ENCODE assay signal across 21 mouse cellular contexts in the genomic region with DNA sequence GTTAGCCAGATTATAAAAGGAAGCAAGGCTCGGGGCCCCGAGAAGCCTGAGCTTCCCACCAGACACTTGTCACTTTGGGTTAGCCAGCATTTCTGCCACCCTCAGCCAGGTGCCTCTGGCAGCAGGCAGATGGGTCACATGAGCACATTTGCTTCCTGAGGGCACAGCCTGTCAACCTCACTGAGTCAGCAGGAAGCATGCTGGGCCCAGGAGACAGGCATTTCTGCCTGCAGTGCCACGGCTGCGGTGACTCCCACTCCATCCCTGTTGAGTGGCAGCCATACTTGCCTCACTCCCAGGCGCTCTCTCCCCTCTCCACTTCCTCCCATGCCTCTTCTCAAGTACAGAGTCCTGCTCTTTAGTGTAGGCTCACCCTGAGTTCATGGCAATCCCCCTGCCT. TPM values are rescaled to one million over a fixed set of nuclear protein-coding genes. Genes with fewer than 3 reads are reported as not detected.
DNase-seq lines count a peak whose midpoint lies in the region; ATAC-seq and TF ChIP-seq lines count a peak whose summit lies in the region.
"Had no signal": no experiment of that assay in that cellular context is flagged by ENCODE, and none has a peak within 500 bp of the region (broad histone marks: within the 10 kb centered on the region; RNA-seq: fewer than 3 reads in every experiment).

No protein-coding gene starts in this region.

- no peak for ATAC-seq in kidney, embryonic 15.5 days (replicated peaks; ENCODE audit: low FRiP score)
- peak; percentile 38 for ATAC-seq in megakaryocyte progenitor cell, adult 5-6 weeks (replicated peaks; ENCODE audit: poor library complexity)
- ATAC-seq: midbrain, embryonic 15.5 days had no signal

- no peak overlapping the region for H3K4me3 ChIP-seq in kidney, adult 2 months (ENCODE audit: insufficient read depth, low read depth, low read length)
- H3K4me3 ChIP-seq in kidney, embryonic 15.5 days (replicated peaks): no peak overlapping the region
- H3K4me3 ChIP-seq in gastrocnemius, adult 2 months: no peak overlapping the region
- H3K4me3 ChIP-seq: embryonic facial prominence, embryonic 10.5 days; forebrain, embryonic 12.5 days; heart, adult 2 months; lung, embryonic 15.5 days; midbrain, embryonic 15.5 days; myocyte; stomach, embryonic 15.5 days had no signal

- WGBS in kidney, adult 2 months: 71% methylated on average over 5 of the region's 5 CpGs
- 74% methylated on average over 5 of the region's 5 CpGs for WGBS in kidney, embryonic 15.5 days

- intact Hi-C loops in gastrocnemius, adult 2 months (cut with DNase I): loop anchor here (5.0 kb wide), 2 partner anchors 623 to 877 kb away; a partner anchor contains a TSS

- peak; percentile 38 to 58 for DNase-seq in cerebellum, postnatal 25 days
- DNase-seq in cerebellum, postnatal 4 days (ENCODE audit: low spot score in 2 of 2): no peak
- DNase-seq in kidney, adult 2 months: peak; percentile 43
- DNase-seq in 416B (ENCODE audit: low read depth): peak; percentile 70
- no peak for DNase-seq in urinary bladder, postnatal 36 days (ENCODE audit: low spot score in 2 of 2)
- DNase-seq in gastrocnemius, adult 2 months: no peak
- DNase-seq: B cell, adult 2 months; gastrocnemius, postnatal 14 days; heart, adult 2 months; heart, postnatal 10 days; kidney, postnatal 10 days had no signal

- no peak overlapping the region for H3K4me2 ChIP-seq in kidney, embryonic 15.5 days
- H3K4me2 ChIP-seq: forebrain, embryonic 12.5 days; lung, embryonic 15.5 days; midbrain, embryonic 15.5 days; stomach, embryonic 15.5 days had no signal

- no peaks in the 10 kb centered on the region for H3K27me3 ChIP-seq in kidney, adult 2 months (replicated peaks; ENCODE audit: control insufficient read depth, insufficient read depth, low read length)
- no peaks in the 10 kb centered on the region for H3K27me3 ChIP-seq in kidney, embryonic 15.5 days
- H3K27me3 ChIP-seq: forebrain, embryonic 12.5 days; lung, embryonic 15.5 days; midbrain, embryonic 15.5 days; stomach, embryonic 15.5 days had no signal

- H3K36me3 ChIP-seq in kidney, adult 2 months (ENCODE audit: control insufficient read depth, insufficient read depth, low read length): no peaks in the 10 kb centered on the region
- peaks cover 75% of the 10 kb centered on the region for H3K36me3 ChIP-seq in kidney, embryonic 15.5 days

- no peaks in the 10 kb centered on the region for H3K9me3 ChIP-seq in kidney, embryonic 15.5 days (replicated peaks)
- H3K9me3 ChIP-seq: embryonic facial prominence, embryonic 10.5 days; forebrain, embryonic 12.5 days; lung, embryonic 15.5 days; midbrain, embryonic 15.5 days; stomach, embryonic 15.5 days had no signal

- no peak for TF ChIP-seq CTCF in kidney, adult 2 months (conservative IDR thresholded peaks at IDR 0.05; ENCODE audit: insufficient read depth, insufficient read length, low read depth, low read length)
- TF ChIP-seq CTCF in gastrocnemius, adult 2 months (IDR thresholded peaks at IDR 0.05): no peak

- no peak overlapping the region for H3K27ac ChIP-seq in kidney, adult 2 months (ENCODE audit: insufficient read depth, low read depth, low read length)
- no peak overlapping the region for H3K27ac ChIP-seq in kidney, embryonic 15.5 days
- H3K27ac ChIP-seq in gastrocnemius, adult 2 months: no peak overlapping the region
- H3K27ac ChIP-seq: embryonic facial prominence, embryonic 10.5 days; forebrain, embryonic 12.5 days; heart, adult 2 months; liver, embryonic 14.5 days; lung, embryonic 15.5 days; macrophage; midbrain, embryonic 15.5 days; stomach, embryonic 15.5 days had no signal

- no peak overlapping the region for H3K9ac ChIP-seq in kidney, embryonic 15.5 days
- H3K9ac ChIP-seq: forebrain, embryonic 12.5 days; liver, embryonic 14.5 days; lung, embryonic 15.5 days; midbrain, embryonic 15.5 days; stomach, embryonic 15.5 days had no signal

- no peak for TF ChIP-seq POLR2A in kidney, adult 2 months (IDR thresholded peaks at IDR 0.05; ENCODE audit: low read depth, low read length)

- H3K4me1 ChIP-seq in kidney, adult 2 months (ENCODE audit: control insufficient read depth, insufficient read depth, low read length): no peaks in the 10 kb centered on the region
- no peaks in the 10 kb centered on the region; the same call in 1 of the 2 replicates for H3K4me1 ChIP-seq in kidney, embryonic 15.5 days
- H3K4me1 ChIP-seq: stomach, embryonic 15.5 days had no signal

RNA-seq across cellular contexts. Expression of a gene that starts 55.6 kb away (rescaled TPM):
- 47.4 and 54.1 TPM in 2 replicates for polyA plus RNA-seq in kidney, adult 2 months (2012; rRNA removed)
- 101 and 104 TPM in 2 replicates for polyA plus RNA-seq in kidney, embryonic 15.5 days (2015; fragmentation: Nextera tagmentation; extraction: Ambion mirVana)
- 63.7 and 65.0 TPM in 2 replicates for total RNA-seq in megakaryocyte progenitor cell, adult 5-6 weeks (2015)
- 15.8 and 26.5 TPM in 2 replicates for total RNA-seq in megakaryocyte progenitor cell, adult 5-6 weeks (2017)
- 10 to 100 TPM; 20.7 to 25.8 TPM for total RNA-seq in gastrocnemius, adult 2 months (2021)

Comparison
In these comparisons a context has a peak if more than half of its experiments do, and no peak if none do; other contexts are left out.
1. DNase-seq: peak in cerebellum, postnatal 25 days (2 of 2), kidney, adult 2 months (single experiment) and 416B (single experiment); none in cerebellum, postnatal 4 days (0 of 2), urinary bladder, postnatal 36 days (0 of 2) and gastrocnemius, adult 2 months (single experiment).